Mouse (Mus musculus): ENCODE results near the gene Mlana. TPM values are rescaled to one million over a fixed set of nuclear protein-coding genes. Genes with fewer than 3 reads are reported as not detected.

Gene Mlana
- polyA plus RNA-seq, 1 experiment: not detected

DNA sequence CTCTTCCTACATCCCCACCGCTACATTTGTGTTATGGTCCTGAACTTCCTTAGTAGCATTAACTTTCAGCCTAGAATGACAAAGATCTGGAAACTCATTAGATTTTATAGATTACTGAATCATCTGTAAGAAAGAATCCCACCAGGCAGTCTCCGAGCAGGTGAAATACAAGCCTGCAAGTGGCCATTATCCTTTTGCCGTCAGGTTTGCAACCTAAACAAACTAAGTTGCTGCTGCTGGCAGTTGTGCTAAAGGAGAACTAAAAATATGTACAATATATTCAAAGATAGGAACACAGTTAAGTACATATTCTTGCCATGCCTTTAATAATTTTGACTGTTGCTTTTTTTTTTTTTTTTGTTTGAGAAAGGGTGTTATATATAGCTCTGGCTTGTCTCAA is 37.8 kb downstream of the Mlana start:
- no peak for TF ChIP-seq CTCF (IDR thresholded peaks at IDR 0.05; ENCODE audit: borderline replicate concordance, insufficient read depth, low read depth, low read length)
- no peak for TF ChIP-seq POLR2A (IDR thresholded peaks at IDR 0.05; ENCODE audit: borderline replicate concordance, insufficient read depth, low read length)
- Histone ChIP-seq H3K27ac (ENCODE audit: insufficient read depth, low read length) (no peak overlapping the region), H3K27me3 (ENCODE audit: control insufficient read depth, insufficient read depth, low read length) (no peaks in the 10 kb centered on the region), H3K4me1 (ENCODE audit: control insufficient read depth, insufficient read depth, low read length) (no peaks in the 10 kb centered on the region), H3K4me3 (replicated peaks; ENCODE audit: insufficient read depth, low read depth, low read length) (no peak overlapping the region)
- DNase-seq: no peak
- WGBS: 91% methylated on average over 3 of the region's 3 CpGs

DNA sequence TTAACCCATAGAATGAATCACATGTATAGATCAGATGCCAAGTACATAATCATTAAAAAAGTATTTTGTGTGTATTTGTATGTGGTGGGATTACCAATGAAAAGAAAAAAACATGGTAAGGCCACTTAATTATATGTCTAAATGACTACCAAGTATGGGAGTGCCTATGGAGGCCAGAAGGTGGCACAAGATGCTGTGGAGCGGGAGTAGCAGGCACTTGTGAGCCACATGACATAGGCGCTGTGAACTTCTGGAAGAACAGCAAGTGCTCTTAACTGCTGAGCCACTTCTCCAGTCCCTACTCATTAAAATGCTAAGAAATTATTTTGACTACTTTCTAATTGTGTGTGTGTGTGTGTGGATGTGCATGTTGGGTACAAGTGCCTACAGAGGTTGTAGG is 42.0 kb downstream of the Mlana start:
- TF ChIP-seq CTCF (IDR thresholded peaks at IDR 0.05; ENCODE audit: borderline replicate concordance, insufficient read depth, low read depth, low read length) (no peak), POLR2A (IDR thresholded peaks at IDR 0.05; ENCODE audit: borderline replicate concordance, insufficient read depth, low read length) (no peak)
- Histone ChIP-seq H3K27me3 (ENCODE audit: control insufficient read depth, insufficient read depth, low read length) (no peaks in the 10 kb centered on the region), H3K4me1 (ENCODE audit: control insufficient read depth, insufficient read depth, low read length) (no peaks in the 10 kb centered on the region), H3K4me3 (replicated peaks; ENCODE audit: insufficient read depth, low read depth, low read length) (no peak overlapping the region), H3K27ac (ENCODE audit: insufficient read depth, low read length) (no peak overlapping the region)
- WGBS: 88% methylated on average over 2 of the region's 2 CpGs
- no peak for DNase-seq

DNA sequence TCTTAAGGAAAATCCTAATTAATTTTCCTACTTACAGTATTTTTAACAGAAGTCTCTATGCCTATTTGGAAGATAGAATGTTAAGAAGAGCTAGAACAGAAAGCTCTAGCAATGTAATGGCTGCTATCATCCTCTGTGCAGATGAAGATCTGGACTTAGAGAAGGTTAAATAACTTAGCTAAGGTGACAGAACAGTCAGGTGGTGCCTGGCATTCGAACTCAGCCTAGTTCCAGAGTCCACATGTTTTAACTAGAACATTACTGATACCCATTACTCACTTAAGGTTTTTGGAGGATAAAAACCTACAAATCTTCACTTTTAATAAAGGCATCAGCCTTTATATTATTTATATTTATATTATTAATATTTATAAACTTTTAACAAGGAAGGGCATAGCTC is 43.0 kb downstream of the Mlana start:
- WGBS: 87% methylated on average over 1 of the region's 1 CpGs
- no peaks in the 10 kb centered on the region for H3K4me1 ChIP-seq (ENCODE audit: control insufficient read depth, insufficient read depth, low read length)
- TF ChIP-seq POLR2A (IDR thresholded peaks at IDR 0.05; ENCODE audit: borderline replicate concordance, insufficient read depth, low read length) (no peak), CTCF (IDR thresholded peaks at IDR 0.05; ENCODE audit: borderline replicate concordance, insufficient read depth, low read depth, low read length) (no peak)
- no peak for DNase-seq
- no peak overlapping the region for H3K4me3 ChIP-seq (replicated peaks; ENCODE audit: insufficient read depth, low read depth, low read length)
- H3K27me3 ChIP-seq (ENCODE audit: control insufficient read depth, insufficient read depth, low read length): no peaks in the 10 kb centered on the region
- no peak overlapping the region for H3K27ac ChIP-seq (ENCODE audit: insufficient read depth, low read length)

DNA sequence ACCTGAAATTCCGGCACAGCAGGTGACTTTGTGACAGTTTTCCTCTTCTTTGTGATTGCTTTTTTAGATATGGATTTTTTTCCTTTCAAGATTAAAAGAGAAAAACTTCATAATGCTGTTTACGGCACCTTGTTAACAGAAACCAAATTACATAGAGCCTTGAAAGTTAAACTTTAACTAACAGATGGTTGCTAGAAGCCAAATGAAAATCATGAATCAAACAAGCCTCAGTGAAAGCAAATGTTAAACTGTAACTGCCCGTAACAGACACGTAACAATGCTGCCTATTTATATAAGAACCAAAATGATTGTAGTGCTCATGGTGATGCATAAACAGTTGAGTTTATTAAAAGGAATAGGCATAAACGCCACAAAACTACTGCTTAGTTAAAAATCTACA is 45.9 kb downstream of the Mlana start:
- WGBS: 88% methylated on average over 5 of the region's 5 CpGs
- Histone ChIP-seq H3K27me3 (ENCODE audit: control insufficient read depth, insufficient read depth, low read length) (no peaks in the 10 kb centered on the region), H3K4me3 (replicated peaks; ENCODE audit: insufficient read depth, low read depth, low read length) (no peak overlapping the region), H3K4me1 (ENCODE audit: control insufficient read depth, insufficient read depth, low read length) (no peaks in the 10 kb centered on the region), H3K27ac (ENCODE audit: insufficient read depth, low read length) (no peak overlapping the region)
- DNase-seq: no peak
- TF ChIP-seq CTCF (IDR thresholded peaks at IDR 0.05; ENCODE audit: borderline replicate concordance, insufficient read depth, low read depth, low read length) (no peak), POLR2A (IDR thresholded peaks at IDR 0.05; ENCODE audit: borderline replicate concordance, insufficient read depth, low read length) (no peak)

DNA sequence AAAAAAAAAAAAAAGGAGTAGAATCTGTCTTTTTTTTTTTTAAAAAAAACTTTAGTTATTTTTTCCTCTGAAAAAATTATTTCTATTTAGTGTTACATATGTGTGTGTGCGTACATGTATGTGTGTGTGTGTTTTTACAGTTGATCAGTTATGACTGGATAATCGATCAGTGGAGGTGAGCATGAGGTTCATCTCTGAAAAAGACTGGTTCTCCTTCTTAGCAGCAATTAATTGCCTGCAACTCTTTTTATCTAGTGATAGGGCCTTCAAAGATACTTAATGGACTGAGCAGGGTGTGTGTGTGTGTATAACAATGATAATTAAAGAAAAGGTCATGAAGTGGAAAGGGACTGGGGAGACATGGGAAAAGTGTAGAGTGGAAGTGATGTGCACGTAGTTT is 53.4 kb downstream of the Mlana start:
- H3K4me1 ChIP-seq (ENCODE audit: control insufficient read depth, insufficient read depth, low read length): no peaks in the 10 kb centered on the region
- no peak overlapping the region for H3K4me3 ChIP-seq (replicated peaks; ENCODE audit: insufficient read depth, low read depth, low read length)
- no peak overlapping the region for H3K27ac ChIP-seq (ENCODE audit: insufficient read depth, low read length)
- H3K27me3 ChIP-seq (ENCODE audit: control insufficient read depth, insufficient read depth, low read length): no peaks in the 10 kb centered on the region
- DNase-seq: no peak
- TF ChIP-seq POLR2A (IDR thresholded peaks at IDR 0.05; ENCODE audit: borderline replicate concordance, insufficient read depth, low read length) (no peak), CTCF (IDR thresholded peaks at IDR 0.05; ENCODE audit: borderline replicate concordance, insufficient read depth, low read depth, low read length) (no peak)
- WGBS: 96% methylated on average over 3 of the region's 3 CpGs

DNA sequence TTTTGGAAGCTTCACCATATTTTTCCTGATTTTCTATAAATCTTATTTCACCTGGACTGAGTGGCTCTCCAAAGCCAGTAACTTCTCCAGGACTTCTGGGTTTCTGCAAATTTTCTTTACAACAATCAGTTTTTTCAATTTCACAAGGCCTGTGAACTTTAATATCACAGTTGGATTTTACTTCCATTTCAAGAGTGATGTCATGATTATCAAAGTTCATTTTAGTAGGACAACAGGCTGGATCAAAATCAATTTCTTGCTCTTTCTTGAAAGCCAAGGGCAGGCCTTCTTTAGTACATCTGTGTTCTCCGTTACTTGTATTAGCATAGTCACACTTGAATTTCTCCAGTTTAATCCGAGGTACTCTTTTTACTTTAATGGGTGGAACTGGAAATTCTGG is 56.3 kb downstream of the Mlana start:
- no peak for DNase-seq
- WGBS: 86% methylated on average over 2 of the region's 2 CpGs
- Histone ChIP-seq H3K27ac (ENCODE audit: insufficient read depth, low read length) (no peak overlapping the region), H3K4me1 (ENCODE audit: control insufficient read depth, insufficient read depth, low read length) (no peaks in the 10 kb centered on the region), H3K4me3 (replicated peaks; ENCODE audit: insufficient read depth, low read depth, low read length) (no peak overlapping the region), H3K27me3 (ENCODE audit: control insufficient read depth, insufficient read depth, low read length) (no peaks in the 10 kb centered on the region)
- no peak for TF ChIP-seq CTCF (IDR thresholded peaks at IDR 0.05; ENCODE audit: borderline replicate concordance, insufficient read depth, low read depth, low read length)
- no peak for TF ChIP-seq POLR2A (IDR thresholded peaks at IDR 0.05; ENCODE audit: borderline replicate concordance, insufficient read depth, low read length)

Other genes with a start within 250 kb of the Mlana start
- gene Ric1, start 175.5 kb upstream of the Mlana start, polyA plus RNA-seq (2012; rRNA removed): 28.0 and 30.8 TPM in 2 replicates
- 44.9 and 45.6 TPM in 2 replicates for gene Ermp1, start 49.4 kb upstream of the Mlana start, polyA plus RNA-seq (2012; rRNA removed)
- gene 9930021J03Rik, start 108.2 kb downstream of the Mlana start, polyA plus RNA-seq (2012; rRNA removed): 25.6 and 28.2 TPM in 2 replicates
- gene Ranbp6, start 115.2 kb downstream of the Mlana start, polyA plus RNA-seq (2012; rRNA removed): 22.1 and 22.3 TPM in 2 replicates
- 38.5 and 58.0 TPM in 2 replicates for gene Il33, start 227.3 kb downstream of the Mlana start, polyA plus RNA-seq (2012; rRNA removed)

Measured in cerebellum, adult 2 months (tissue).